Mouse (Mus musculus) lung, embryonic 14.5 days (tissue): ENCODE data around the gene Fbxo17. TPM values are rescaled to one million over a fixed set of nuclear protein-coding genes. Genes with fewer than 3 reads are reported as not detected.
"Not testable (repeated sequence)": the region's sequence is repeated elsewhere in the genome, so short reads cannot be mapped to it uniquely, and the experiment has no call there.

Experiments used
- ATAC-seq: fragments of 200-750 bp; cut with Nextera tagmentation; 2 replicates; pipeline ENCODE4 v1.8.0; 2017; ENCODE audit warnings: mild to moderate bottlenecking, moderate TSS enrichment, moderate library complexity; ENCODE audit not compliant: insufficient read depth
- DNase-seq: peaks from one replicate; pipeline ENCODE4 v3.0.0-alpha.2; 2015
- H3K27ac ChIP-seq: fragments of 300-500 bp; sonication (generic); 2 replicates; pipeline ENCODE4 v1.5.1; 2014; ENCODE audit warnings: low read depth, mild to moderate bottlenecking, moderate library complexity
- H3K27me3 ChIP-seq: fragments of 300-500 bp; sonication (generic); 2 replicates; pipeline ENCODE4 v1.6.1; 2014; ENCODE audit warnings: low read length, control low read depth; ENCODE audit not compliant: insufficient read depth
- H3K36me3 ChIP-seq: fragments of 300-500 bp; sonication (generic); 2 replicates; pipeline ENCODE4 v1.6.1; 2014; ENCODE audit warnings: control low read depth; ENCODE audit not compliant: insufficient read depth
- H3K4me1 ChIP-seq: fragments of 300-500 bp; sonication (generic); 2 replicates; pipeline ENCODE4 v1.6.1; 2014; ENCODE audit warnings: antibody characterized with exemption, control low read depth; ENCODE audit not compliant: insufficient read depth
- H3K4me2 ChIP-seq: fragments of 300-500 bp; sonication (generic); 2 replicates; pipeline ENCODE4 v1.6.1; 2014; ENCODE audit warnings: mild to moderate bottlenecking
- H3K4me3 ChIP-seq: fragments of 300-500 bp; sonication (generic); 2 replicates; pipeline ENCODE4 v1.5.1; 2014; ENCODE audit warnings: low read depth, low read length
- H3K9ac ChIP-seq: fragments of 300-500 bp; sonication (generic); 2 replicates; pipeline ENCODE4 v1.6.1; 2014
- H3K9me3 ChIP-seq: fragments of 300-500 bp; sonication (generic); 2 replicates; pipeline ENCODE4 v1.6.1; 2016; ENCODE audit warnings: low read depth, low read length, control low read depth
- CTCF ChIP-seq: IDR thresholded peaks from 2 replicates; pipeline ENCODE4 v1.5.1; 2016; ENCODE audit warnings: antibody characterized with exemption, low read depth
- WGBS: fragments of 180-500 bp; shearing (Covaris S2); extraction: QIAGEN DNeasy Blood & Tissue Kit; methylation state at CpG from one replicate; pipeline ENCODE4 v1.1.7; 2014; 5-methylcytosine and 5-hydroxymethylcytosine counted together
- polyA plus RNA-seq: library from polyadenylated mRNA; unstranded; fragments of >200 nt; fragmentation: Nextera tagmentation; extraction: Ambion mirVana; gene quantifications from 2 replicates; pipeline ENCODE4 v1.2.1, GENCODE M21; 2014

Fbxo17 gene
- polyA plus RNA-seq, 1 experiment from 2014 or later = 13.6 TPM

DNA sequence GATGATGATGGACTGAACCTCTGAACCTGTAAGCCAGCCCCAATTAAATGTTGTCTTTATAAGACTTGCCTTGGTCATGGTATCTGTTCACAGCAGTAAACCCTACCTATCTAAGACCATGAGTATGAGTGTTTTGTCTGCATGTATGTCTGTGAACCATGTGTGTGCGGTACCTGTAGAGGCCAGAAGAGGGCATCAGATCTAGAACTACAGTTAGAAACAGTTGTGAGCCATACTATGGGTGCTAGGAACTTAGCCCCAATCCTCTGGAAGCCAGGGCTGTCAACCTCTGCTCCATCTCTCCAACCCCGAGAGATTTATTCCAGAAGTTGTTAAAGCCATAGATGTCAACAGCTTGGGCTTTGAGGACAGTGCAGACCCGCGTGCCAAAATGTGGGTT, 16.3 kb upstream of the Fbxo17 start:
- H3K4me2 ChIP-seq = no peak overlapping the region
- no peak overlapping the region for H3K9ac ChIP-seq
- TF ChIP-seq CTCF = no peak
- DNase-seq (no peak), ATAC-seq (no peak)
- no peak overlapping the region for H3K27ac ChIP-seq
- H3K9me3 ChIP-seq = no peaks in the 10 kb centered on the region
- no peaks in the 10 kb centered on the region for H3K36me3 ChIP-seq
- H3K4me3 ChIP-seq = no peak overlapping the region
- H3K4me1 ChIP-seq = no peaks in the 10 kb centered on the region
- H3K27me3 ChIP-seq = no peaks in the 10 kb centered on the region
- WGBS = 97% methylated on average over 4 of the region's 4 CpGs

DNA sequence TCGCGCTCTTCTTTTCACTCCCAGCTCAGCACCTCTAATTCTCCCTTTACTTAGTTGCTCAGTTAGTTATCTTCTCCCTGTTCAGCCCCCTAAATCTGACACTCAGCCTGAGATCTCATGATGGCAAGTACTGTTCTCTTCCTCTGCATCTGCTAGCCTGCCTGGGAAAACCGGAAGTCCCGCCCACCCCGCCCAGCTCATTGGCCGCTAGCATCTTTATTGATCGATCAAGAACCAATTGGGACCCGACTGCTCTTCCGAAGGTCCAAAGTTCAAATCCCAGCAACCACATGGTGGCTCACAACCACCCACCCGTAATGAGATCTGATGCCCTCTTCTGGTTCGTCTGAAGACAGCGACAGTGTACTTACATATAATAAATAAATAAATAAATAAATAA, 15.3 kb upstream of the Fbxo17 start:
- DNase-seq, H3K9ac ChIP-seq, H3K27me3 ChIP-seq, H3K4me3 ChIP-seq, H3K9me3 ChIP-seq, H3K4me2 ChIP-seq, ATAC-seq, H3K36me3 ChIP-seq, H3K27ac ChIP-seq, H3K4me1 ChIP-seq: not testable (repeated sequence)
- 91% methylated on average over 12 of the region's 12 CpGs for WGBS

DNA sequence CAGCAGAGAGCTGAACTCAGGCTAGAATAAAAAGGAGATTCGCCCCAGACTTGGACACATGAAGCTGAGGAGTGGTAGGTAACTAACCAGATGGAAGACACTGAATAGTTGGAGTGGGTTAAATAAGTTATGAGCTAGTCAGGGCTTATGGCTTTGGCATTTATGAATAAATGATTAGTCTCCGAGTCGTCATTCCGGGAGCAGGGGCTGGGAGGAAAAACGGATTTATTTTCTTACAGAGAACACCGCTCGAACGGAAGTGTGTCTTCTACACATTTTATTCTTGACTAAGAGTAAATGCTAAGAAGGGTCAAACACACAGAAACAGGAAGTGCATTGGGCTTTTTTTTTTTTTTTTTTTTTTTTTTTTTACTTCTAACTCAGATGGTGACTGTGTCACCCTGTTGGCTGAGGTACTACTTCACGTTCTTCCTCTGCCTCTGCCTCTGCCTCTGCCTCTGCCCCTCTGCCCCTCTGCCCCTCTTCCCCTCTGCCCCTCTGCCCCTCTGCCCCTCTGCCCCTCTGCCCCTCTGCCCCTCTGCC, 13.9 kb upstream of the Fbxo17 start:
- Histone ChIP-seq H3K27me3 (no peaks in the 10 kb centered on the region), H3K4me2 (no peak overlapping the region), H3K9ac (no peak overlapping the region), H3K9me3 (no peaks in the 10 kb centered on the region), H3K4me3 (no peak overlapping the region), H3K36me3 (no peaks in the 10 kb centered on the region), H3K4me1 (no peaks in the 10 kb centered on the region), H3K27ac (no peak overlapping the region)
- ATAC-seq (no peak), DNase-seq (no peak)
- WGBS = 48% methylated on average over 9 of the region's 9 CpGs
- no peak for TF ChIP-seq CTCF

DNA sequence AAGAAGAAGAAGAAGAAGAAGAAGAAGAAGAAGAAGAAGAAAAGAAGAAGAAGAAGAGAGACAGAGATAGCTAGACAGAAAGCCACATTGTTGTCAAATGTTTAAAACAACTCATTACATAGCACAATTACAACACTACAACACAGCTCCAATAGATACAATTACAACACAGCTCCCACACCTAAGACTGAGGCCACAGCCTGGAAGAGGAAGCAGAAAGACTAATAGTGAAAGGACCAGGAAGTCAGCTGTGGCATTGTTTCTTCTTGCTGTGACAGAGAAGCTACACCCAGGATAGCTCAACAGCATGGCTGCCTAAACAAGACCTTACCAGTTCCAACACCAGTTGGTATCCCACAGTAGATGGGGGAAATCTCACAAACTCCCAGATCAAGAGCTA, 7.2 kb upstream of the Fbxo17 start:
- H3K4me2 ChIP-seq = no peak overlapping the region
- no peak for ATAC-seq
- no peak for DNase-seq

DNA sequence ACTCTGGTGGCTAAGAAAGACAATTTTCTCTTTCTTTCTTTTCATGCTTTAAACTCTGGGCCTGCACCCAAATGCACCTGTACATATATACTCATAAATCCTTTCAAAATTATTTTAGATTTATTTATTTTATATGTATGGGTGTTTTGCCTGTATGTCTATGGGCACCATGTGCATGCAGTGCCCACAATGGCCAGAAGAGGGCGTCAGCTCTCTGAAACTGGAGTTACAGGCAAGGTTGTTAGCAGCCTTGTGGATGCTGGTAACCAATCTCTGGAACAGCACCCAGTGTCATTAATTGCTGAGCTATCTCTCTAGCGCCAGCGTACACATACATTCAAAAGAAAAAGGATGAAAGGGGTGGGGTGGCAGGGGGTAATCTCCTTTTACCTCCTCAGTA, 5.6 kb upstream of the Fbxo17 start:
- Histone ChIP-seq H3K36me3 (no peaks in the 10 kb centered on the region), H3K4me2 (no peak overlapping the region), H3K4me1 (no peaks in the 10 kb centered on the region; the same call in 1 of the 2 replicates), H3K9ac (no peak overlapping the region), H3K4me3 (no peak overlapping the region), H3K27me3 (no peaks in the 10 kb centered on the region), H3K9me3 (no peaks in the 10 kb centered on the region), H3K27ac (no peak overlapping the region)
- 70% methylated on average over 3 of the region's 3 CpGs for WGBS
- ATAC-seq (no peak), DNase-seq (no peak)
- peak; percentile 39 for TF ChIP-seq CTCF

More for the DNA sequence above, 7.2 kb upstream of the Fbxo17 start:
- no peak overlapping the region for H3K27ac ChIP-seq
- H3K36me3 ChIP-seq = no peaks in the 10 kb centered on the region
- H3K4me3 ChIP-seq = no peak overlapping the region
- TF ChIP-seq CTCF = no peak
- no peaks in the 10 kb centered on the region for H3K27me3 ChIP-seq
- H3K4me1 ChIP-seq = no peaks in the 10 kb centered on the region
- no peaks in the 10 kb centered on the region for H3K9me3 ChIP-seq
- no peak overlapping the region for H3K9ac ChIP-seq

DNA sequence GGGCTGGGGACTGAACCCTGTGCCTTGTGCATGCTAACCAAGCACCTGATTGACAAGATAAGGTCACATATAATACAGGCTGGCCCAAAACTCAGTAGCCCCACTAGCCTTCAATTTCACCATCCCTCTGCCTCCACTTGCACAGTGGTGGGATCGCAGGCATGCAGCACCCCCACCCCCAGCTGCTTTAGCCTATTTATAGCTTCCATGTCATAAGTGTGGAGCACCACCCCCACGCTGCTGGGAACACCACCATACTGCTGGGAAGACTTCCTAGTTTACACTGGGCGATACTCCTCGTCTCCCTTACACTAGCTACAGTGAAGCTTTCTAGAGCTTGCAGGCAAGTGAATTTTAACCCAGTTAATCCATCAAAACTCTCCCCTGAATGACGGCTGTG, 1.9 kb upstream of the Fbxo17 start:
- no peak overlapping the region for H3K27ac ChIP-seq
- ATAC-seq (no peak), DNase-seq (no peak)
- TF ChIP-seq CTCF = no peak
- no peaks in the 10 kb centered on the region for H3K27me3 ChIP-seq
- no peaks in the 10 kb centered on the region for H3K36me3 ChIP-seq
- no peaks in the 10 kb centered on the region for H3K9me3 ChIP-seq
- H3K4me2 ChIP-seq = no peak overlapping the region
- H3K4me1 ChIP-seq = peaks cover 3% of the 10 kb centered on the region; the same call in 1 of the 2 replicates
- WGBS = 57% methylated on average over 5 of the region's 5 CpGs
- no peak overlapping the region for H3K4me3 ChIP-seq
- H3K9ac ChIP-seq = no peak overlapping the region

DNA sequence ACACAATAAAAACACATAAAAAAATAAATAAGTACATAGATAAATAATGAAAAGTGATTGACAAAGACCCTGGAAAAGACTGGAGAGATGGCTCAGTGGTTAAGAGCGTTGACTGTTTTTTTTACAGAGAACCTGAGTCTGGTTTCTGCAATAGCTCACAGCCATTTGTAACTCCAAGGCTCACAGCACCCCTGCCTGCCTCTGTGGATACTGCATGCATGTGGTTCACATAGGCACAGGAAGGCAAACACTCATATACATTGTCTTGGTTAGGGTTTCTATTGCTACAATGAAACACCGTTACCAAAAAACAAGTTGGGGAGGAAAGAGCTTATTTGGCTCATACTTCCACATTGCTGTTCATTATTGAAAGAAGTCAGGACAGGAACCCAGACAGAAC, 1.0 kb upstream of the Fbxo17 start:
- ATAC-seq (no peak), DNase-seq (no peak)
- no peak overlapping the region for H3K4me2 ChIP-seq
- no peak overlapping the region for H3K27ac ChIP-seq
- no peaks in the 10 kb centered on the region for H3K9me3 ChIP-seq
- 95% methylated on average over 2 of the region's 2 CpGs for WGBS
- peak; percentile 45 for TF ChIP-seq CTCF
- H3K4me1 ChIP-seq = peaks cover 3% of the 10 kb centered on the region; the same call in 1 of the 2 replicates
- no peaks in the 10 kb centered on the region for H3K27me3 ChIP-seq
- H3K9ac ChIP-seq = no peak overlapping the region
- no peaks in the 10 kb centered on the region for H3K36me3 ChIP-seq
- no peak overlapping the region for H3K4me3 ChIP-seq

DNA sequence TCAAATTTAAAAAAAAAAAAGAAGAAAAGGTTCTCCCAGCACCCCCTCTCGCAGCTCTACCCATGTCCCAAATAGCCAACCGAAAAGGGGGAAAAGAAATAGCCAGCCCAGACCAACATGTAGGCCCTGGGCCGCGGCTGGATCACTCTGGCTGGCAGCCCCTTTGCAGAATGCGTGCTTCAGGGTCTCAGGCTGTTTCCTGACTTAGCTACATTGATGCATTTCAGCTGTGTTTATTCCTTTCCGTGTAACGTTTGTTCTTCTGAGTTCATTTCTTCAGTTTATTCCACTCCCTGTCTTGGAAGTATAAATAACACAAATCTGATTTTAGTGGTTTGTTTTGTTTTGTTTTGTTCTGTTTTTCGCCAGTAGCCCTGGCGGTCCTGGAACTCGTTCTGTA, 1.1 kb downstream of the Fbxo17 start:
- no peak for ATAC-seq
- Histone ChIP-seq H3K36me3 (no peaks in the 10 kb centered on the region), H3K9me3 (no peaks in the 10 kb centered on the region), H3K4me3 (peak overlapping the region; percentile 56), H3K4me2 (peak overlapping the region; percentile 77), H3K9ac (0 out of 2 replicates have a peak overlapping the region, but pooled peaks have one; percentile 76), H3K4me1 (peaks cover 3% of the 10 kb centered on the region; the same call in 1 of the 2 replicates), H3K27ac (no peak overlapping the region), H3K27me3 (no peaks in the 10 kb centered on the region)
- no peak for TF ChIP-seq CTCF
- 61% methylated on average over 10 of the region's 10 CpGs for WGBS
- DNase-seq = peak; percentile 61
